Mouse (Mus musculus): ENCODE measurements at regions not wholly inside any gene's neighbourhood (a gene's known extent, or its start where the extent isn't known, plus 50 kb on each side); places are given as distances from the start of the nearest gene placed in this dataset.

GRCm38 (mm10) chr3:120214616-120215250 lies 430.5 kb upstream of the Ptbp2 start:
- no peak for TF ChIP-seq MAX (IDR thresholded peaks at IDR 0.05)
- TF ChIP-seq CTCF (IDR thresholded peaks at IDR 0.05; ENCODE audit: control insufficient read depth, insufficient read depth, insufficient read length) = no peak
- TF ChIP-seq USF1 (IDR thresholded peaks at IDR 0.05; ENCODE audit: low read depth) = no peak
- no peak for TF ChIP-seq CEBPB (IDR thresholded peaks at IDR 0.05; ENCODE audit: low read depth)
- no peak for TF ChIP-seq FOSL1 (IDR thresholded peaks at IDR 0.05; ENCODE audit: insufficient read depth, low read length, poor library complexity, severe bottlenecking)
- no peak for TF ChIP-seq MYOG (IDR thresholded peaks at IDR 0.05; ENCODE audit: control insufficient read depth, extremely low read depth, insufficient read length)
- TF ChIP-seq MYOD1 (IDR thresholded peaks at IDR 0.05; ENCODE audit: control insufficient read depth, insufficient read length, low read depth) = no peak
